In genomic region chr3:123201798-123202197, GRCm38 (mm10) we compare ENCODE assay signal across 21 mouse cellular contexts. TPM values are rescaled to one million over a fixed set of nuclear protein-coding genes. Genes with fewer than 3 reads are reported as not detected.
A peak's percentile ranks its signal among the peaks of the same experiment; 100 is the strongest.
DNase-seq lines count a peak whose midpoint lies in the region; ATAC-seq lines count a peak whose summit lies in the region.
"Had no signal": no experiment of that assay in that cellular context is flagged by ENCODE, and none has a peak within 500 bp of the region (broad histone marks: within the 10 kb centered on the region; RNA-seq: fewer than 3 reads in every experiment).

No protein-coding gene starts in this region.

- 0 out of 2 replicates have a peak, but pooled peaks have one; percentile 42 for ATAC-seq in common myeloid progenitor, adult 5-6 weeks (replicated peaks; ENCODE audit: low read depth, poor library complexity, severe bottlenecking)
- peak; percentile 99 for ATAC-seq in granulocyte monocyte progenitor cell, adult 5-6 weeks (replicated peaks; ENCODE audit: poor library complexity, severe bottlenecking)
- peak; percentile 89 for ATAC-seq in megakaryocyte, adult 5-6 weeks (ENCODE audit: poor library complexity, severe bottlenecking)
- ATAC-seq in megakaryocyte progenitor cell, adult 5-6 weeks (replicated peaks; ENCODE audit: poor library complexity), result peak; percentile 94
- ATAC-seq: activated CD4-positive, CD25-positive, alpha-beta regulatory T cell, adult 4 months; CD4-positive, CD25-positive, alpha-beta regulatory T cell, adult 4 months; Patski had no signal

- intact Hi-C loops in left cerebral cortex, postnatal 25 days (cut with DNase I), result no loop called here

- DNase-seq in spleen, postnatal 4 days (ENCODE audit: low spot score in 2 of 2), result no peak
- no peak for DNase-seq in adrenal gland, adult (ENCODE audit: inconsistent age in 2 of 2, low spot score in 1 of 2)
- no peak for DNase-seq in adrenal gland, postnatal 10 days
- no peak for DNase-seq in left cerebral cortex, postnatal 25 days (ENCODE audit: low spot score in 2 of 2)
- DNase-seq: adrenal gland, adult 2 months; adrenal gland, adult 8-10 months; adrenal gland, postnatal 14 days; adrenal gland, postnatal 25 days; adrenal gland, postnatal 36 days; B cell, adult 2 months; cerebellum, adult 11 months; cerebellum, adult 11-12 months; cerebellum, adult 18-20 months; cerebellum, adult 2 months had no signal

RNA-seq across cellular contexts. Expression of gene Synpo2, which starts 34.2 kb away (rescaled TPM):
- 2.7 and 4.3 TPM in 2 replicates for total RNA-seq in common myeloid progenitor, adult 5-6 weeks (2017)
- 0.28 TPM in 1 of 2 replicates, not detected in the other for total RNA-seq in granulocyte monocyte progenitor cell, adult 5-6 weeks (2014; fragmentation: Nextera tagmentation)
- not detected in 2 replicates for total RNA-seq in granulocyte monocyte progenitor cell, adult 5-6 weeks (2017)
- total RNA-seq in megakaryocyte, adult 5-6 weeks (2015), result 0.04 and 0.05 TPM in 2 replicates
- total RNA-seq in megakaryocyte, adult 5-6 weeks (2017), result 0.04 and 0.08 TPM in 2 replicates
- 0.34 and 0.57 TPM in 2 replicates for total RNA-seq in megakaryocyte progenitor cell, adult 5-6 weeks (2015)
- 0.17 and 0.30 TPM in 2 replicates for total RNA-seq in megakaryocyte progenitor cell, adult 5-6 weeks (2017)
- total RNA-seq in adrenal gland, postnatal 10 days (2021), result 10 to 100 TPM in 1 of 2 experiments, 1 to 10 TPM in 1; 9.2 to 20.7 TPM
- 1 to 10 TPM; 2.4 to 3.2 TPM for total RNA-seq in left cerebral cortex, postnatal 25 days (2021)

Comparison
In these comparisons a context has a peak if more than half of its experiments do, and no peak if none do; other contexts are left out.
1. ATAC-seq: peak in every context shown above with its lines; median percentile 99 in granulocyte monocyte progenitor cell, adult 5-6 weeks; 94 in megakaryocyte progenitor cell, adult 5-6 weeks; 89 in megakaryocyte, adult 5-6 weeks; 42 in common myeloid progenitor, adult 5-6 weeks.